Mouse (Mus musculus) E14TG2a.4 (cell line): ENCODE results near the gene Hist1h4h.
A peak's percentile ranks its signal among the peaks of the same experiment; 100 is the strongest.
"Not testable (repeated sequence)": the region's sequence is repeated elsewhere in the genome, so short reads cannot be mapped to it uniquely, and the experiment has no call there.

Experiments used
- H3K27me3 ChIP-seq: 2 replicates; pipeline ENCODE4 v1.6.1; 2014; ENCODE audit warnings: low read length, control low read depth; ENCODE audit not compliant: insufficient read depth
- H3K36me3 ChIP-seq: 2 replicates; pipeline ENCODE4 v1.6.1; 2014; ENCODE audit warnings: low read length, control low read depth; ENCODE audit not compliant: insufficient read depth
- H3K4me1 ChIP-seq: replicated peaks from 2 replicates; pipeline ENCODE4 v1.6.1; 2014; ENCODE audit warnings: low read depth, low read length, control low read depth
- H3K4me3 ChIP-seq: replicated peaks from 2 replicates; pipeline ENCODE4 v1.5.1; 2014; ENCODE audit warnings: mild to moderate bottlenecking, low read length
- H3K9me3 ChIP-seq: 2 replicates; pipeline ENCODE4 v1.6.1; 2014; ENCODE audit warnings: low read length, control low read depth
- CTCF ChIP-seq: conservative IDR thresholded peaks from 2 replicates; pipeline ENCODE4 v1.5.1; 2014; ENCODE audit warnings: low read length
- NANOG ChIP-seq: IDR thresholded peaks from 2 replicates; pipeline ENCODE4 v1.6.1; 2014; ENCODE audit warnings: borderline replicate concordance, low read length, mixed read lengths
- POU5F1 ChIP-seq: IDR thresholded peaks from 2 replicates; pipeline ENCODE4 v1.6.1; 2014; ENCODE audit warnings: low read length, borderline replicate concordance

The Hist1h4h gene

DNA sequence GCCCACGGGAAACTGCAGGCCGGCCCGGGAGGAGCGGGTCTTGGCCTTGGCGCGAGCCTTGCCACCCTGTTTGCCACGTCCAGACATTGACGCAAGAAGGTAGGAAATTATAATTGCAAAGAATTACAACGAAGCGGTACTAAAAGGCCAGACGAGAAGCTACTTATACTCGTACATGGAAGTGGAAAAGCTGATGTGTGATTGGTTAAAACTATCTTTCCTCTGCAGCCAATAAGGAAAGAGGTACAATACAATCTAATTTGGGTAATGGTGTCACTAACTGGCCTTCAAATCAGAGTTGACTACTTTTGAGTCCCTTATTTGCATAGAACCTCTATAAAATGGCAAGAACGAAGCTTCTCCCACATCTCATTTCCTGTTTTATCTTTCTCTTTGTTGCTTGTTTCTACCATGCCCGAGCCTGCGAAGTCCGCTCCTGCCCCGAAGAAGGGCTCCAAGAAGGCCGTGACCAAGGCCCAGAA lies 40.2 kb downstream of the Hist1h4h start, which contains the start of the genes Hist1h2ae and Hist1h2bg:
Gene Hist1h2ae (minus strand): TSS at position 199 of the 482 bp plus-strand sequence.
Gene Hist1h2bg (plus strand): TSS at position 375 of the 482 bp plus-strand sequence.
- Histone ChIP-seq H3K27me3 (no peaks in the 10 kb centered on the region), H3K36me3 (no peaks in the 10 kb centered on the region), H3K9me3 (no peaks in the 10 kb centered on the region), H3K4me1 (peaks cover 14% of the 10 kb centered on the region), H3K4me3 (peak within 1 kb of the TSS; percentile 69)
- no peak for TF ChIP-seq POU5F1
- TF ChIP-seq NANOG, result no peak
- no peak for TF ChIP-seq CTCF

DNA sequence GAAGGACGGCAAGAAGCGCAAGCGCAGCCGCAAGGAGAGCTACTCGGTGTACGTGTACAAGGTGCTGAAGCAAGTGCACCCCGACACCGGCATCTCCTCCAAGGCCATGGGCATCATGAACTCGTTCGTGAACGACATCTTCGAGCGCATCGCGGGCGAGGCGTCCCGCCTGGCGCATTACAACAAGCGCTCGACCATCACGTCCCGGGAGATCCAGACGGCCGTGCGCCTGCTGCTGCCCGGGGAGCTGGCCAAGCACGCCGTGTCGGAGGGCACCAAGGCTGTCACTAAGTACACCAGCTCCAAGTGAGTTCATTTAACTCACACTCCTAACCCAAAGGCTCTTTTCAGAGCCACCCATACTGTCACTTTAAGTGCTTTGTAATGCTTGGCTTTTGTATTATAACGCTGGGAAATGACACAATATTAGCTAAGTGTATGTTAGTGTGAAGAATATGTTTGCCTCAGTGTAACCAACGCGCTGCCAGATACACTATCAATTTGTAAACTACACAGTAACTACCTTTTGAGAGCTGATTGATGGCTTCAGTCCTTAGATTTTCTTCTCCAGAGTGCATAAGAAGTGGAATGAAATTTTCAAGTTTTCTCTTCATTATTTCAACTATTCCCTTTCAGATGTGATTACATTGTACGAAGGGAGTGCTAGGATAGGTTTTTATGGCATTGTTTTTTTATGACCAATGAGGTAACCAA lies 40.8 kb downstream of the Hist1h4h start:
- H3K36me3 ChIP-seq, H3K9me3 ChIP-seq, H3K27me3 ChIP-seq: not testable (repeated sequence)
- Histone ChIP-seq H3K4me3 (peak overlapping the region; percentile 69), H3K4me1 (peaks cover 16% of the 10 kb centered on the region)

DNA sequence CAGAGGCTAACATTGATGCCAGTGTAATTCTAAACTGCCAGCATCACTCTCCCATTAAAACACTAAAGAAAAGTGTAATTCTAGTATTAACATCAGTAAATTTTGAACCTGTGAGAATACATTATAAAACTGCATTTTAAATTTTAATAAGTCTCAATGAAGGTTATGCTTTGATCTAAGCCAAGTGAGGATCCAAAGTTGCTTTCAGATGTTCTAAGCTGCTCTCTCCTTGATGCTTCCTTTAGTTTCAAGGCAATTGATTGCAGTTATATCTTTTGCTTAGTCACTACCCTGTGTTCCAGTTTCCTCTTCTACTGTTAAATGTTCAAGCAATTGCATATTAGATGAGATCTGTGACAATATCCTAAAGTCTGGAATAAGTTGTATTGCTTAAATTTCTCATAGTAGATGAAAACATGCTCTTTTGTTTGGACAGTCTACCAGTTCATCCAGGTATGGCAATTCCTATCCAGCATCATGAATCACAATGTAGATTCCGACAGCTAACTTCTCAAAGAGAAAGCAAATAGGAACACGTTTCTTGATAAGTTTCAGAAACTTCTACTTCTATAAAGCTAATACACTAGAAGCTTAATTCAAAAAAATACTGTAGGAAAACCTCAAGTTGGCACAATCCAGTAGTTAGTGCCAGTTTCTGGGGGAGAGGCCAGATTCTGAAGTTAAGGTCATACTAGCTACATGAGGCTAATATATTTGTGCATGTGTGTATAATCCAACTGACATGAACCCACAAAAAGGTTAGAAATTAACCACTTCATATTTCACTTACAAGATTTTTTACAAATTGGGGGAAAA lies 41.6 kb downstream of the Hist1h4h start:
- TF ChIP-seq NANOG, result no peak
- TF ChIP-seq CTCF, result no peak
- no peak for TF ChIP-seq POU5F1
- Histone ChIP-seq H3K36me3 (no peaks in the 10 kb centered on the region), H3K4me1 (peaks cover 24% of the 10 kb centered on the region), H3K27me3 (no peaks in the 10 kb centered on the region), H3K9me3 (no peaks in the 10 kb centered on the region), H3K4me3 (peak overlapping the region; percentile 69)

DNA sequence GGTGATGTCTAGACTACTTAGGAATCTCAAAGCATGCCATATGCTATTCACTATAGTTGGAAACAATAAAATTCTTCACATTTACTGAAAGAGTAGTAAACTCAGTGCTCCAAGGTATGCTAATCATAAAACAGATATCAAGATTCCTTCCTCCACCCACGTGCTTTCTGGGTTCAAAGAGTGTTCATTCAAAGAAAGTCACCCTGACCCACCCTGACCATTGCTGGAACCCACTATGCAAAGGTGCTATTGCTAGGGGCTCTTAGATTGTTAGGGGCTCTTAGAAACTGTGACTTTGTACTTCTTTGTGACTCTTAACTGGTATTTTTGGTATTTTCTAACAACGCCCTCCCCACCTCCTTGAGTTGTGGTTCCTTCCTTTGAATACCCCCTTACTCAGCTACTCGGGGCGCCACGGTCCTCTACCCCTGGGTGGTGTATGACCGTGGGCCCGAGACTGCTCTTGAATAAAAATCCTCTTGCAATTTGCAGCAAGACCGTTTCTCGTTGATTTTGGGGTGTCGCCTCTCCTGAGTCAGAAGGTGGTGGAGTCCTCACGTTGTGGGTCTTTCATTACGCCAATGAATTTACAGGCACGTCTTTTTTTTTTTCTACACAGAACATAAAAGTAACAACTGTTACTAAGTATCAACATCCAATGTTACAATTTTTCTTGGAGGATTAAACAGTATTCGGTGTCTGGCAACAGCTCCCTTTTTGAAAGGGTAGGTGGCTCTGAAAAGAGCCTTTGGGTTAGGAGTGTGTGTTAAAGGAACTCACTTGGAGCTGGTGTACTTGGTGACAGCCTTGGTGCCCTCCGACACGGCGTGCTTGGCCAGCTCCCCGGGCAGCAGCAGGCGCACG lies 42.4 kb downstream of the Hist1h4h start:
- Histone ChIP-seq H3K4me3 (peak overlapping the region; percentile 65), H3K4me1 (peaks cover 24% of the 10 kb centered on the region)
- not testable (repeated sequence) for H3K27me3 ChIP-seq, H3K36me3 ChIP-seq, H3K9me3 ChIP-seq

DNA sequence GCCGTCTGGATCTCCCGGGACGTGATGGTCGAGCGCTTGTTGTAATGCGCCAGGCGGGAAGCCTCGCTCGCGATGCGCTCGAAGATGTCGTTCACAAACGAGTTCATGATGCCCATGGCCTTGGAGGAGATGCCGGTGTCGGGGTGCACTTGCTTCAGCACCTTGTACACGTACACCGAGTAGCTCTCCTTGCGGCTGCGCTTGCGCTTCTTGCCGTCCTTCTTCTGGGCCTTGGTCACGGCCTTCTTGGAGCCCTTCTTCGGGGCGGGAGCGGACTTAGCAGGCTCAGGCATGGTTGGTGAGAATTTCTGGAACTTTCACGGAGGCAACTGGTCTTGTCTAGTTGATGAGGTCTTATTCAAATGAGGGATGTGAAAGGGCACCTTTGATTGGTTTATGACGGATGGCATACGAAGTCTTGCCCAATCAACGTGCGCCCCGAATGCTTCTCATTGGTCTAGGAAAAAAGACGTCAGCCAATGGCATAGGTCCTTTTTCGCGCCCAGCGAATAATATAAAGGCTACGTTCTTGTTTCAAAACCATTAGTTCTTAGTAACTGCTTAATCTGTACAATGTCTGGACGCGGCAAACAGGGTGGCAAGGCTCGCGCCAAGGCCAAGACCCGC lies 43.2 kb downstream of the Hist1h4h start, which contains the start of the genes Hist1h2bf and Hist1h2ad:
Gene Hist1h2bf (minus strand): TSS at position 299 of the 627 bp plus-strand sequence.
Gene Hist1h2ad (plus strand): TSS at position 484 of the 627 bp plus-strand sequence.
- Histone ChIP-seq H3K4me3 (peak within 1 kb of the TSS; percentile 78), H3K4me1 (peaks cover 24% of the 10 kb centered on the region)
- H3K36me3 ChIP-seq, H3K9me3 ChIP-seq, H3K27me3 ChIP-seq: not testable (repeated sequence)

DNA sequence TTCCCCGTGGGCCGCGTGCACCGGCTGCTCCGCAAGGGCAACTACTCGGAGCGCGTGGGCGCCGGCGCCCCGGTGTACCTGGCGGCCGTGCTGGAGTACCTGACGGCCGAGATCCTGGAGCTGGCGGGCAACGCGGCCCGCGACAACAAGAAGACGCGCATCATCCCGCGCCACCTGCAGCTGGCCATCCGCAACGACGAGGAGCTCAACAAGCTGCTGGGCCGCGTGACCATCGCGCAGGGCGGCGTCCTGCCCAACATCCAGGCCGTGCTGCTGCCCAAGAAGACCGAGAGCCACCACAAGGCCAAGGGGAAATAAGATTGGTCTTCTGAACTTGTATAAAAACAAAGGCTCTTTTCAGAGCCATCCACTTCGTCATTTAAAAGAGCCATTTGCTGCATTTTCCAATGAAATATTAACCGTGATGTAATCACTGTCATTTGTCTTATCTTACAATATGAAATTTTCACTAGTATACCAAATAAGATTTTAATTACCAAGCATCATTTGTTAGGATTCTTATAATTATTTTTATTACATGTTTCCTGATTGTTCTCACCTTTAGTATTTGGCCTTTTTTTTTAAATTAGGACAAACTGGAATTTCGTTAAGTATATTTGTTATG lies 43.8 kb downstream of the Hist1h4h start:
- H3K36me3 ChIP-seq, result not testable (repeated sequence)
- H3K4me3 ChIP-seq, result peak overlapping the region; percentile 78

DNA sequence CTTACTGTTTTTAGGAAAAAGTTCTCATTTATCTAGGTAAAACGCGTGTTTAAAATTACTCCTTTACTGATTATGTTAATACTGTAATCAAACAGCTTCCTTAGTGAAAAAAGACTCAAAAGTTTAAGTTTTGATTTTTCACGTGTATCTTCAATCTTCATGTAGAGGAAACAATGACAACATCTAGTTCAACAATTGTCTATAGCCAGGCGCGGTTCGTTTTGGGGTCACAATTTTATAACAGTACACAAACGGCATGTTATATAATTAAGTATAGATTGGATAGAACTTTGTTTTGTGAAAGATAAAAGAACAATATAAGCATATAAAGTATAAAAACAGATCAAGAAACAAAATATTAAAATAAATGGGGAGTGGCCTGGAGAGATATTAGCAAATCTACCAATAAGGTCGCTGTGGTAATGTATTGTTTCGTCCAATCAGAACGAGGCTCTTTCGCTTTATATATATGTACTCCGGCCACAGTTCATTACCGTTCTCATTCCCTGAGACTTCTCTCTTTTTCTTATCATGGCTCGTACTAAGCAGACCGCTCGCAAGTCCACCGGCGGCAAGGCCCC lies 44.5 kb downstream of the Hist1h4h start, which contains the start of gene Hist1h3d:
Gene Hist1h3d (plus strand): TSS at position 493 of the 581 bp plus-strand sequence.
- peaks cover 27% of the 10 kb centered on the region for H3K4me1 ChIP-seq
- H3K36me3 ChIP-seq, result no peaks in the 10 kb centered on the region
- no peaks in the 10 kb centered on the region for H3K9me3 ChIP-seq
- no peaks in the 10 kb centered on the region for H3K27me3 ChIP-seq
- TF ChIP-seq NANOG (peak; percentile 15; the same call in 1 of the 2 replicates), POU5F1 (no peak)
- H3K4me3 ChIP-seq, result peak within 1 kb of the TSS; percentile 78

More for the DNA sequence above, 43.8 kb downstream of the Hist1h4h start:
- peaks cover 24% of the 10 kb centered on the region for H3K4me1 ChIP-seq
- not testable (repeated sequence) for H3K27me3 ChIP-seq, H3K9me3 ChIP-seq

DNA sequence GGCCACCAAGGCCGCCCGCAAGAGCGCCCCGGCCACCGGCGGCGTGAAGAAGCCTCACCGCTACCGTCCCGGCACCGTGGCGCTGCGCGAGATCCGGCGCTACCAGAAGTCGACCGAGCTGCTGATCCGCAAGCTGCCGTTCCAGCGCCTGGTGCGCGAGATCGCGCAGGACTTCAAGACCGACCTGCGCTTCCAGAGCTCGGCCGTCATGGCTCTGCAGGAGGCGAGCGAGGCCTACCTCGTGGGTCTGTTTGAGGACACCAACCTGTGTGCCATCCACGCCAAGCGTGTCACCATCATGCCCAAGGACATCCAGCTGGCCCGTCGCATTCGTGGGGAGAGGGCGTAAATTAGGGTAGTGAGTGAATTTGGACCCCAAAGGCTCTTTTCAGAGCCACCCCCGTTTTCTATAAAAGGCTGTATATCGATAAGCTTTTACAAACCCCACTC lies 45.0 kb downstream of the Hist1h4h start:
- H3K36me3 ChIP-seq, H3K27me3 ChIP-seq, H3K9me3 ChIP-seq: not testable (repeated sequence)
- Histone ChIP-seq H3K4me3 (peak overlapping the region; percentile 78), H3K4me1 (peaks cover 32% of the 10 kb centered on the region)
